Comparison of ENCODE assay signal across 25 mouse cellular contexts in genomic region chr6:6833301-6833700, GRCm38 (mm10). TPM values are rescaled to one million over a fixed set of nuclear protein-coding genes. Genes with fewer than 3 reads are reported as not detected.
A peak's percentile ranks its signal among the peaks of the same experiment; 100 is the strongest.
DNase-seq lines count a peak whose midpoint lies in the region; ATAC-seq lines count a peak whose summit lies in the region.
"Had no signal": no experiment of that assay in that cellular context is flagged by ENCODE, and none has a peak within 500 bp of the region (broad histone marks: within the 10 kb centered on the region; RNA-seq: fewer than 3 reads in every experiment).

No protein-coding gene starts in this region.

- H3K27ac ChIP-seq in kidney, embryonic 16.5 days (ENCODE audit: low read length): no peak overlapping the region
- H3K27ac ChIP-seq: embryonic facial prominence, embryonic 10.5 days; embryonic facial prominence, embryonic 12.5 days; forebrain, embryonic 10.5 days; forebrain, embryonic 12.5 days had no signal

- H3K4me3 ChIP-seq in kidney, embryonic 16.5 days (ENCODE audit: low read length): no peak overlapping the region
- H3K4me3 ChIP-seq: embryonic facial prominence, embryonic 10.5 days; embryonic facial prominence, embryonic 12.5 days; erythroblast, embryonic 14.5 days; forebrain, embryonic 10.5 days; forebrain, embryonic 12.5 days had no signal

- no peak overlapping the region for H3K9ac ChIP-seq in kidney, embryonic 16.5 days (replicated peaks; ENCODE audit: low read length)
- H3K9ac ChIP-seq: embryonic facial prominence, embryonic 12.5 days; forebrain, embryonic 12.5 days had no signal

- ATAC-seq in kidney, embryonic 16.5 days (ENCODE audit: low FRiP score, low TSS enrichment): no peak
- ATAC-seq: CD4-positive, CD25-positive, alpha-beta regulatory T cell, adult 4 months; forebrain, embryonic 14.5 days; forebrain, embryonic 16.5 days had no signal

- no peak overlapping the region for H3K4me2 ChIP-seq in kidney, embryonic 16.5 days (replicated peaks; ENCODE audit: low read depth, low read length)
- H3K4me2 ChIP-seq: embryonic facial prominence, embryonic 12.5 days; forebrain, embryonic 12.5 days had no signal

- H3K36me3 ChIP-seq in kidney, embryonic 16.5 days (ENCODE audit: insufficient read depth, low read length): no peaks in the 10 kb centered on the region
- H3K36me3 ChIP-seq: embryonic facial prominence, embryonic 10.5 days; embryonic facial prominence, embryonic 12.5 days; forebrain, embryonic 10.5 days; forebrain, embryonic 12.5 days; G1E had no signal

- WGBS in kidney, embryonic 16.5 days: 82% methylated on average over 3 of the region's 3 CpGs

- H3K27me3 ChIP-seq in kidney, embryonic 16.5 days (ENCODE audit: insufficient read depth, low read length): no peaks in the 10 kb centered on the region
- H3K27me3 ChIP-seq: CH12.LX had no signal

- DNase-seq in cerebellum, postnatal 10 days: peak; percentile 53 to 65
- DNase-seq in cerebellum, adult 8-10 months: no peak
- peak; percentile 9 for DNase-seq in kidney, adult 9 months
- DNase-seq in 3134 (ENCODE audit: extremely low read depth, insufficient read length, low spot score) (peak; percentile 35), NIH3T3 (ENCODE audit: low read depth) (peak; percentile 11)
- no peak for DNase-seq in frontal cortex, postnatal 10 days (ENCODE audit: low spot score in 2 of 2)
- DNase-seq in right cerebral cortex, adult 18-20 months: no peak
- DNase-seq: adrenal gland, adult 8-10 months; adrenal gland, postnatal 14 days; adrenal gland, postnatal 36 days; B cell, adult 2 months; cerebellum, adult 11-12 months; cerebellum, adult 2 months; cerebellum, adult 9-11 months had no signal

- no peaks in the 10 kb centered on the region for H3K4me1 ChIP-seq in kidney, embryonic 16.5 days (ENCODE audit: insufficient read depth, low read length)
- H3K4me1 ChIP-seq: forebrain, embryonic 10.5 days; forebrain, embryonic 12.5 days had no signal

- H3K9me3 ChIP-seq in kidney, embryonic 16.5 days (ENCODE audit: low read length): no peaks in the 10 kb centered on the region
- H3K9me3 ChIP-seq: embryonic facial prominence, embryonic 10.5 days; embryonic facial prominence, embryonic 12.5 days; forebrain, embryonic 10.5 days; forebrain, embryonic 12.5 days; G1E had no signal

RNA-seq across cellular contexts. Expression of gene Dlx6, which starts 29.8 kb away (rescaled TPM):
- not detected in 2 replicates for polyA plus RNA-seq in kidney, embryonic 16.5 days (2015; fragmentation: Nextera tagmentation; extraction: Ambion mirVana)
- polyA plus RNA-seq: CD4-positive, CD25-positive, alpha-beta regulatory T cell, adult 4 months; cerebellum, adult 2 months; erythroblast, embryonic 14.5 days; G1E had no signal

RNA-seq across cellular contexts. Expression of gene Dlx5, which starts 48.6 kb away (rescaled TPM):
- 0.22 and 0.47 TPM in 2 replicates for polyA plus RNA-seq in kidney, embryonic 16.5 days (2015; fragmentation: Nextera tagmentation; extraction: Ambion mirVana)
- polyA plus RNA-seq: CD4-positive, CD25-positive, alpha-beta regulatory T cell, adult 4 months; cerebellum, adult 2 months; erythroblast, embryonic 14.5 days; G1E had no signal

Comparison
In these comparisons a context has a peak if more than half of its experiments do, and no peak if none do; other contexts are left out.
1. DNase-seq: peak in cerebellum, postnatal 10 days (2 of 2), kidney, adult 9 months (single experiment), 3134 (single experiment) and NIH3T3 (single experiment); none in cerebellum, adult 8-10 months (single experiment), frontal cortex, postnatal 10 days (0 of 2) and right cerebral cortex, adult 18-20 months (single experiment).